Mouse (Mus musculus) left cerebral cortex, adult 18-20 months (tissue): ENCODE measurements around the gene Pola2. TPM values are rescaled to one million over a fixed set of nuclear protein-coding genes. Genes with fewer than 3 reads are reported as not detected.
A peak's percentile ranks its signal among the peaks of the same experiment; 100 is the strongest.

Experiments
- DNase-seq, 2 experiments: peaks; one replicate each; pipeline ENCODE4 v3.0.0; 2021 to 2022; ENCODE audit warnings: low spot score in 2 of 2, mixed read lengths in 1 of 2
- total RNA-seq, 2 experiments: library from RNA; stranded (reverse); gene quantifications; 2 replicates each; pipeline ENCODE4 v1.2.3; 2021

Gene Pola2
- total RNA-seq, 2 experiments from 2014 or later, result 4.9 to 5.0 TPM

- DNase-seq, result no peak
Measured at GRCm38 (mm10) chr19:5965910-5966309, 1.9 kb upstream of the Pola2 start.

DNA sequence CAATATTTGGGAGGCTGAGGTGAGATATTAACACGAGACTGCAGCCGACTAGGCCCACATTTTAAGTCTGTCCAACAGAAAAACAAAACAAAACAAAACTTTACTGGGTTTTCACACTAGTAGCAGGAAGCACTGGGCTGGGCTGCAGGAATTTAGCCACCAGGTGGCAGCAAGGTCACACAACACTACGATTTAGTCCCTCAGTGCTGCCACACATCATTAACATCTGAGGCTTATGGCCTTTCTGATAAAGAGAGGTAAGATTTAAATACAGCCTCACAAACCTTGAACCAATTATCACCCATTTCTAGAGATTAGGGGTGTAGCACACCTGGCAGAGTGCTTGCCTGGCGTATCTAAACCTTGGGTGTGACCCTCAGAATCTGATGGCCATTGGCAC, 1.3 kb upstream of the Pola2 start:
- DNase-seq, result peak; percentile 65 to 70

GRCm38 (mm10) chr19:5964804-5965203, 802 bp upstream of the Pola2 start:
- DNase-seq, result no peak

- no peak for DNase-seq
Measured at GRCm38 (mm10) chr19:5962651-5963050, 1.4 kb downstream of the Pola2 start.

- no peak for DNase-seq
Measured at GRCm38 (mm10) chr19:5957371-5957770, 6.6 kb downstream of the Pola2 start.

DNA sequence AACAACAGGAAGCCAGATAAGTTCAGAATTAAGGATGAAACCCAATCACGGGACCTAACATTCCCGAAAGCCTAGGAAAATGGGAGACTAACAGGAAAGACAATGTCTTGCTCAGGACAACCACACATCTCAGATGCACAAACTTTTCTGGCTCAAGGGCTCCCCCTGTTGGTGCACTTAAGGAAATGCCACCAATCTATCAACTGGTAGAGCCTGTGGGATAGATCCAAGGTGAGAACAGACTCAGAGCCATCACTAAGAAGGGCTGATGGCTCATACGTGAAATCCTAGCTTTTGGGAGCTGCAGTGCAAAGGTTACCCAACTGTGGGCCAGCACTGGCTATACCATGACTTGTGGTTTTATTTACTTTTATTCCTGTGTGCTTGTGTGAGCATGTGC, 7.3 kb downstream of the Pola2 start:
- peak; percentile 82 to 84 for DNase-seq

DNA sequence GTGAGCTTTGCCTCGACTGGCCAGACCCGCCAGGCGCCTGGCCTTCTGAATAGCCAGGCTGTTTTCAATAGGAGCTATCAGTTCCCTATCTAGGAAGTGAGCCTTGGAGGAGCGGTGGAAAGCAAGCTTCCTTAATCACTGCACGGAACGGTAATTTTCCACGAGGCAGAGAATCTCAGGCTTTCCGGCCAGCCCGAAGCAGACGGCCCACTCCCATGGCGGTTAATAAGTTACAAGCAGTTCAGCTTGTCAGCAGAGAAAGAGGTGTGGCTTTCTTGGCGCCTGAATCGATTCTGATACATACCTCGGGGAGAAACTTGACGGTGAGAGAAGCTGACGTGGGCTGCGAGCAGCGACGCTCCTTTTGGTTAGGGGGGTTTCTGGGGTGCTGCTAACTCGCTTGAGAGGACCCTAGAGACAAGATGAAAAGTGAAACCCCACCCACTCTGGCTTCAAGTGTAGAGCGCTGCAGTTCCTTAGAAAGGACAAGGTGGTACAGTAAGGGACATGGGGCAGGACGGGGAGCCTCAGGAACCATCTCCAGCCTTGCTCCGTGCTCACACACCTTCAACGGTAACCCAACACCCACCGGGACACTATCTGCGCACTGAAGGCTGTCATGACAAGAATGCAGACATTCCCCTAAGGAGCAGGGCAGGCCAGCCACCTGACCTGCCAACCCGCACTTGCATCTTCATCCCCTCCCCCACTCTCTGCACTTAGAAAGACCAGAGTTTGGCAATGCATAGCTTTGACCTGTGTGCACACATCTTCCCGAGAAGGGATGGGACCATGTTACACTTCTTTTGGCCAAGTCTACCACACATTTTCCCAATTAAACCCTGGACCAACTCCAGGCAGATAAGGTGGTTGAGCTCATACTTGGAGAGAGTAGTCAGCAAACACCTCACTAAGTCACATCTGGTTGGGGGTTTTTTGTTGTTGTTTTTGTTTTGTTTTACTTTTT, 8.0 kb downstream of the Pola2 start:
- no peak for DNase-seq

DNA sequence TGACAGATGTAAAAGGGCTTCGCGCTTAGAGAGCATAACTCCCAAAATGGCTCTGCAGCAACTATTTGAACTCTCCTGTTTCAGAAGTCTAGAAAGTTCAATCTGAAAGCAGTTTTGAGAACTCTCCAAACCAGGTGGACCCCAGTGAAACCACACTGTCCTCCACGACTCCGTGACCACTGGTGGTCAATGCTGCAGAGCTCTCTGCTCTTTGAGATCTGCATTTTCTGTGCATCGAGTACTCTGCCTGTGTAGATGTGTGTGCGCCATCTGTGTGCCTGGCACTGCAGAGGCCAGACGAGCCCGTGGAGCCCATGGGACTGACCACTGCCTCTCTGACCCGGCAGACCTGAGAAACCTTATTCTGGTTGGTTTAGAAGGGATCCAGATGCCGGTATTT, 9.1 kb downstream of the Pola2 start:
- DNase-seq, result no peak

GRCm38 (mm10) chr19:5954031-5954710, 9.8 kb downstream of the Pola2 start:
- no peak for DNase-seq

- DNase-seq, result no peak
Measured at GRCm38 (mm10) chr19:5953201-5953770, 10.7 kb downstream of the Pola2 start.

GRCm38 (mm10) chr19:5952071-5952691, 11.8 kb downstream of the Pola2 start:
- DNase-seq, result no peak

DNA sequence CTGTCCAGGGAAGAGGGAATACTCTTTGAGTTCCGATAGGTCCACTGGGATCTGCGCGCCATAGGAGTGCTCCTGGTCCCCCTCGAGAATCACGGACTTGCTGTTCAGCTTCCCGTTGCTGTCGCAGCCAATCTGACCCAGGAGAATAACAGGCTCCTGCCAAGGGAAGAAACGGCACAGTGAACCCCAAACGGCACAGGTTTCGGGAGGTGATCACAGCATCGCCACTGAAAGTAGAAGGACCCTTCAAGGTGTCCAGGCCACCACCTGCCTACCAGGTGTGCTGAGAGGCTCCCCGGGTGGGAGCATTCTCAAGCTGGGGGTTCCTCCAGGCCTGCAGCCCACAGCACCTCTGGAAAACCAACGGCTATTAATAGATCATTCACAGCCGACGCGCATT, 12.4 kb downstream of the Pola2 start:
- no peak for DNase-seq

DNA sequence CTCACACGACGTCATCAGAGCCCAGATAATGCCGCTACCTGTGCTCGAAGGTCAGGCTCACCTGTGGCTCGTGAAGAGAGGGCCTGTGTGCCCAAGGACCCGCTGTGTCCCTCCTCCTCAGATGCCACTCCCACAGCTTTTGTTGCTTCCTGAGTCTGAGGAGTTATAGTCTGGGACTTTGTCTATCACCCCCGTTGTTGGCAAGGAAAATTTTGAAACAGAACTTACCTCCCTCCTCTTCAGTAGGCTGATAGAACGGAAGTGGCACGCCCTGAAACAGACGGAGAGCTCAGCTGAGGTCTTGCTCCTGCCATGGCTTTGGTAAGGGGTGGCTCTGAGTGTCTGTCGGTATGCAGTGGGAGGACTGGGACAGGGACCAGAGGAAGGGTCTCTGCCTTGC, 13.8 kb downstream of the Pola2 start:
- no peak for DNase-seq

- DNase-seq, result no peak
Measured at GRCm38 (mm10) chr19:5945891-5946290, 18.1 kb downstream of the Pola2 start.

DNA sequence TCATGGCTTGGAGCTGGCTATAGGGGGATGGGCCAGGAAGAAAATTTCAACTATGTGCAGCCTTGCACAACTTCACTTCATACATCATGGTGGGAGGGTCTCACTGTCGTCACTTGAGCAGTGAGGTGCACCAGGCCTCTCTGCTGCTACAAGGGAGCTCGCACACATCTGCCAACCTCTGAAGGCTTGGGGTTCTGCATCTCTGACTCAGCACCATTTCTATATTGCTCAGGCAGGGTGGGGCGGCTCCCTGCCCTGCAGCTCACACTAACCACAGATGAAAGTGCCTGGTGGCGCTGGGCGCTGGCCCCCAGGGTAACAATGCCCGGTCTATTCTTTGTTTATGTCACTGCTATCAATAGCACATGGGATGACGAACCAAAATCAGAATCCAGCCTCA, 19.0 kb downstream of the Pola2 start:
- no peak for DNase-seq

GRCm38 (mm10) chr19:5944145-5944544, 19.9 kb downstream of the Pola2 start:
- no peak for DNase-seq

GRCm38 (mm10) chr19:5943404-5943803, 20.6 kb downstream of the Pola2 start:
- no peak for DNase-seq

GRCm38 (mm10) chr19:5942581-5942980, 21.4 kb downstream of the Pola2 start:
- DNase-seq, result no peak

DNA sequence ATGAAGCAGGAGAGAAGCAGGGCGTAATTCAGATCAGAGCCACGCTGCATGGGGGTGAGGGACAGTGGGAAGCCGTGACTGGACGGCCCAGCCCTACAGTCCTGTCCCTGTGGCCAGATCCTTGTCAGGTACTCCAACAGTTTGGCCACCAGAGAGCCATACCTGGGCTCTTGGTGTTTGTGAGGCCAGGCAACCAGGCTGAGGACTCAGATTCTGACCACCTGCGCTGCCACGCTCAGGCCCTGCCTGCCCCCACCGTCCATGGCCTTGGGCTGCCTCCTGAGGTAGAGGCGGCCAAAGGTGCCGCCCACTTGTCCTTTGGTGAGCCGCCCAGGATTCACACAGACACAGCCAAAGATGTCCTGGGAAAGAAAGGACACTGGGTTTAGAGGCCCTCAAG, 23.3 kb downstream of the Pola2 start:
- DNase-seq, result no peak

DNA sequence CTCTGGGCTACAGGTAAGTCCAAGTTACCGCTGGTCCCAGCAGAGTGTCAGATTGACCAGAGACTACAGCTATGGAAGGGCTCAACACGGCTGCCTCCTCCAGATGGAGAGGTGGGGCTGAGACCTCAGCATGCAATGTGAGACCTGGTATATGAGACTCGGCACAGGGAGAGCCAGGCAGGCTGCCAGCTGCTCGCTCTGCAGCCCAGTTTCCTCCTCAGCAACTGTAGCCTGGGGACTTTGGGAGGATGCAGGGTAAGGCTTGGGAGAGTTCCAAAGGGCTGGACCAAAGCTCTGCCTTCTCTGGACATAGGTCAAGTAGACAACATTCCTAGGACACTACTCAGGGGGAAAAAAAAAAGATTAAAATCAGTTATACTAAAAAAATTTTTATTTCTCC, 23.8 kb downstream of the Pola2 start:
- DNase-seq, result no peak

DNA sequence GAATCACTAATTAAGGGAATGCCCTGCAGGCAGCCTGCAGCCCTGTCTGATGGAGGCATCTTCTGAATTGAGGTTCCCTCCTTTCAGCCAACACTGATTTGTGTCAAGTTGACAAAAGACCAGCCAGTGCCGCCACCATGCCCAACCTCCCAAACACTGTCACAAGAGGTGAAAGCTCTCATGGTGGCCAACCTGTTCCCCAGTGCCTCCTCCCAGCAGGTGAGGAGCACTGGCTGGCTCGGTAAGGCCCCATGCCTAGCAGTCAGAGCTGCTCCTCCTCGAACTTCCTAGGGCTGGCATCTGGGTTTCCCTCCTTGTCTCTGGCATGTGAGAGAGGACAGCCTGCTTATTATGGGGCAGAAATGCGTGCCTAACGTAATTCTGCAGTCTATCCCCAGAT, 24.3 kb downstream of the Pola2 start:
- no peak for DNase-seq

GRCm38 (mm10) chr19:5938516-5938915, 25.5 kb downstream of the Pola2 start:
- DNase-seq, result no peak
